Mouse (Mus musculus): ENCODE data around the gene Hexim2. TPM values are rescaled to one million over a fixed set of nuclear protein-coding genes. Genes with fewer than 3 reads are reported as not detected.

The Hexim2 gene
- polyA plus RNA-seq (2012; ENCODE audit: insufficient read depth, insufficient read length, missing spikeins), result 3.1 and 3.6 TPM in 2 replicates

DNA sequence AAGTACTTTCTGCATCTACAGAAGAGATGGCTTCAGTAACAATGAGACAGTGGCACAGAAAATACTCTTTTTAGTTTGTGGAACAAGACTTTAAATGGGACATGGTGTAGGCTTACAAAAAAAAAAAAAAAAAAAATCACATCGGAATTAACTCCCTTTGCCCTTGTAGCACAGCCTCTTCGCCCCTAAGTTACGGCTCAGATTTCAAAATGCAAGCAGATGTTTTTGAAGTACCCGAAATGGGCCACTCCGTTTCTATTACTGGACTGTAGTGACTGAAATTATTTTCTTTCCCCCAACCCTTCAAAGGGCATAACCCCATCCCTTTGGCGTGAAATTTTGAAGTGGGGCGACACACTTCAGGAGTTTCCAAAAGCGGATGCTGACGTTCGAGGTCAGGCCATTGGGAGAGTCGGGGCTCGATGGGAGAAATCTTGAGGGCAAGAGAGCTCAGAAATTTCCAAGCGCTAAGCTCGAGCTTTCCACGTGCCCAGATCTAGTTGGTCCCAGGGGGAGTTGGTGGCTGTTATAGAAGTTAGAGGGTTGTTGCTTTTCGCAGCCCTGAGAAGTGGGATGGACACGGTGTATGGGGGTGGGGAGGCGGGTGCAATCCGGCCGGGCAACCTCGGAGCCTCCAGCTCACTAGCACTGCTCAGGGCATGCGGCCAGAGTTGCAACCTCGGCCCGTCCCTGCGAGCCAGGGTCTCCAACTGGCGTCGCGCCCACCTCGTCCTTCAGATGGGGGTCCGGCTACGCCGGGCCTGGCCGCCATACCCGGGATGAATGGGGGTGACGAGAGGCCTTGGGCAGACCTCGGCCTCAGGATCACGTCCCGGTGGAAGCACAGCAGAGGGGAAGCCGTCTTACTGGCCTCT lies at the start of gene Hexim2:
Gene Hexim2, plus strand, starts transcription at position 729 of the 875 bp plus-strand sequence.
- H3K4me3 ChIP-seq (ENCODE audit: insufficient read depth, low read length), result peak within 1 kb of the TSS; percentile 93
- peaks cover 32% of the 10 kb centered on the region for H3K4me1 ChIP-seq (ENCODE audit: control insufficient read depth, insufficient read depth, low read length)
- H3K27ac ChIP-seq (ENCODE audit: insufficient read depth, low read depth, low read length), result peak within 1 kb of the TSS; percentile 92
- TF ChIP-seq CTCF (IDR thresholded peaks at IDR 0.05; ENCODE audit: low read depth, low read length), result no peak
- peak; percentile 45; the same call in 1 of the 2 replicates for TF ChIP-seq POLR2A (IDR thresholded peaks at IDR 0.05; ENCODE audit: borderline replicate concordance, low read depth, low read length)

GRCm38 (mm10) chr11:103093306-103093705 lies 38.9 kb upstream of the Hexim2 start:
- TF ChIP-seq CTCF (IDR thresholded peaks at IDR 0.05; ENCODE audit: low read depth, low read length), result no peak
- TF ChIP-seq POLR2A (IDR thresholded peaks at IDR 0.05; ENCODE audit: borderline replicate concordance, low read depth, low read length), result no peak
- Histone ChIP-seq H3K27ac (ENCODE audit: insufficient read depth, low read depth, low read length) (no peak overlapping the region), H3K4me1 (ENCODE audit: control insufficient read depth, insufficient read depth, low read length) (peaks cover 16% of the 10 kb centered on the region), H3K4me3 (ENCODE audit: insufficient read depth, low read length) (no peak overlapping the region)

GRCm38 (mm10) chr11:103093862-103094833 lies 38.1 kb upstream of the Hexim2 start:
- no peak for TF ChIP-seq CTCF (IDR thresholded peaks at IDR 0.05; ENCODE audit: low read depth, low read length)
- no peak for TF ChIP-seq POLR2A (IDR thresholded peaks at IDR 0.05; ENCODE audit: borderline replicate concordance, low read depth, low read length)
- Histone ChIP-seq H3K4me1 (ENCODE audit: control insufficient read depth, insufficient read depth, low read length) (peaks cover 16% of the 10 kb centered on the region), H3K27ac (ENCODE audit: insufficient read depth, low read depth, low read length) (peak overlapping the region; percentile 55), H3K4me3 (ENCODE audit: insufficient read depth, low read length) (no peak overlapping the region)

DNA sequence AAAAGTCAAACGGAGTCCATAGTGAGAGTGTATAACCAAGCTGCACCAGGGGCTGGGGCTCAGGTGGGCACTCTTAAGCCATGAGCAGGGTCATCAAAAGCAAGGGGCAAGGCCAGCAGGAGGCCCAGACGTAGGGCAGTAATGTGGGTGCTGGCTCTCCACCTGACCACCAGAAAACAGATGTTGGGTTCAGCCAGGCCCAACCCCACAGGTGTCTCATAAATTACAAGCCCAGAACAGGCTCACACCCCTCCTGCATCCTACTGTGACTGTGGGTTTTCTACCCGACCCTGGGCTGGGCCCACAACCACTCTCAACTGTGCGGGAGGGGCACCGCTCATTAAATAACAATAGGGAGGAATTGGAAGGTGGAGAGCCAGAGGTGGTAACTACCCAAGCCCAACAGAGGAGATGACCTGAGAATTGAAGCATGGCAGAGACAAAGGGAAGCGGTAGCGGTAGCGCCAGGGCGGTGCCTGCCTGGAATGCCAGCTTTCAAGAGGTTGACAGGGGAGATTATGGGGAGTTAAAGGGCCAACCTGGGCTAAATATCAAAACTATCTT lies 37.0 kb upstream of the Hexim2 start:
- Histone ChIP-seq H3K4me3 (ENCODE audit: insufficient read depth, low read length) (no peak overlapping the region), H3K4me1 (ENCODE audit: control insufficient read depth, insufficient read depth, low read length) (peaks cover 16% of the 10 kb centered on the region), H3K27ac (ENCODE audit: insufficient read depth, low read depth, low read length) (0 out of 2 replicates have a peak overlapping the region, but pooled peaks have one; percentile 19)
- TF ChIP-seq POLR2A (IDR thresholded peaks at IDR 0.05; ENCODE audit: borderline replicate concordance, low read depth, low read length), result no peak
- TF ChIP-seq CTCF (IDR thresholded peaks at IDR 0.05; ENCODE audit: low read depth, low read length), result no peak

GRCm38 (mm10) chr11:103095801-103096200 lies 36.4 kb upstream of the Hexim2 start:
- Histone ChIP-seq H3K27ac (ENCODE audit: insufficient read depth, low read depth, low read length) (no peak overlapping the region), H3K4me3 (ENCODE audit: insufficient read depth, low read length) (no peak overlapping the region), H3K4me1 (ENCODE audit: control insufficient read depth, insufficient read depth, low read length) (peaks cover 16% of the 10 kb centered on the region)
- TF ChIP-seq CTCF (IDR thresholded peaks at IDR 0.05; ENCODE audit: low read depth, low read length), result no peak
- no peak for TF ChIP-seq POLR2A (IDR thresholded peaks at IDR 0.05; ENCODE audit: borderline replicate concordance, low read depth, low read length)

DNA sequence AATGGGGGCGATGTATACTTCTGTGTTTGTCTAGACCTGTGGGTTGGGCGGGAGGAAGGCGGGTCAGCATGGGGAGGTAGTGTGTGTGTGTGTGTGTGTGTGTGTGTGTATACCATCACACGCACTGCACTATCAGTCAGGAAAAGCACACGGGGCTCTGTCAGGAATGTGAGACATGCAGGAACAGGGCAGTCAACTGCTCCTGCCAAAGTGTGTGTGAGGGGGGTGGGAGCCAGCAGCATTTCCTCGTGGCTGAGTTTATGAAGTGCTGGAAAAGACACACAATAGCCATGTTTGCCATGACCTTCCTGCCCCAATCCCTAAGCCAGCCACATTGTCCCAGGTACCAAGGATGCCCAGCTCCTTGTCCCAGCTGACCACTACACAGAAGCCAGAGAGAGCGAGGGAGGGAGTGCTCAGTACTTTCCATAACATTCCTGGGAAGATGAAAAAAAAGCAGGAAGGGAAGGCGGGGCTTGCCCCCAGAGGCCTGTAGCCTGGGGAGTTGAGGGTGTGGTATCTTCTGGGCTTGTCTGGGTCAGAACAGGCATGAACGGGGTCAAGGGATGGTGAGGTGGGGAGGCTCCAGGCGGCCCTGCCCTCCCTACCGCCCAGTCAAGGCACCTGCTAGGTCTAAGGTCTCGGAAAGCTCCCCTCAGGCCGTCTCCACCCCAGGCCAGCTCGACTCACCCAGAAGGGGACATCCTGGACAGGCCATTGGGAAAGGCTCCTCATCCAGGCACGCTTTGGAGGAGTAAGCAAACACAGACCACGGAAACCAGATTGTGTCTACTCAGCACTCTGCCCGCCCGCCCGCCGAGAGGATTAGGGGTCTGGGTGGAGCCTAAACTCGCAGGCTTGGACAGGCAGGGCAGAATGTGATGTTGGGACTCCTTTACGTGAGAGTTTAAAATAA lies 35.0 kb upstream of the Hexim2 start:
- Histone ChIP-seq H3K4me3 (ENCODE audit: insufficient read depth, low read length) (no peak overlapping the region), H3K27ac (ENCODE audit: insufficient read depth, low read depth, low read length) (no peak overlapping the region), H3K4me1 (ENCODE audit: control insufficient read depth, insufficient read depth, low read length) (peaks cover 19% of the 10 kb centered on the region)
- TF ChIP-seq POLR2A (IDR thresholded peaks at IDR 0.05; ENCODE audit: borderline replicate concordance, low read depth, low read length) (no peak), CTCF (IDR thresholded peaks at IDR 0.05; ENCODE audit: low read depth, low read length) (no peak)

GRCm38 (mm10) chr11:103098531-103099190 lies 33.6 kb upstream of the Hexim2 start:
- no peak overlapping the region for H3K27ac ChIP-seq (ENCODE audit: insufficient read depth, low read depth, low read length)
- TF ChIP-seq CTCF (IDR thresholded peaks at IDR 0.05; ENCODE audit: low read depth, low read length) (no peak), POLR2A (IDR thresholded peaks at IDR 0.05; ENCODE audit: borderline replicate concordance, low read depth, low read length) (no peak)
- H3K4me1 ChIP-seq (ENCODE audit: control insufficient read depth, insufficient read depth, low read length), result peaks cover 17% of the 10 kb centered on the region
- H3K4me3 ChIP-seq (ENCODE audit: insufficient read depth, low read length), result no peak overlapping the region

DNA sequence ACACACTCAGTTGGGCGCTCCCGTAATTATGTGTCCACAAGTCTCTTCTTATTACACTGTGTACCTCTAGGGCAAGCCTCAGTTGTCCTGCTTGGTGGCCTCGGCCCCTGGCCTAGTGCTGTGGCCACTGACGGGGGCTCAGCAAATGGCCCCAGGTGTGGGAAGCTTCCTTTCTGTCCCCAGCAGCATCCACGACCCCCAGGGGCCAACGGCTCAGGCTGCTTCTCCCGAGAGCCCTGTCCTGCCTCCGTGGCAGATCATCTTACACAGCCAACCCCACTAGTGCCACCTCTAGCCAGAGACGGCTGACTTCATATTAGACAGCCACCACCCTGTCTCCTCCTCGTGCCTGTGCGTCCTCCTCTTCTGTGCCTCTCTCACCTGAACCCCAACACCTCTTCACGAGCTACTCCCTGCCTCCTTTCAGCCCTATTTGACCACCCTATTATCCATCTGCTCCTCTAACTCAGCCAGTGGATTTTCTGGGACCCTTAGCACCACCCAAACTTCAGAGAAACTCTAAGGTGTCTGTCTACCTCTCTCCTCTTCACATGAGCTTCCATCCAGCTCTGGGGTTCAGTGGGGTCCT lies 32.8 kb upstream of the Hexim2 start:
- no peak overlapping the region for H3K27ac ChIP-seq (ENCODE audit: insufficient read depth, low read depth, low read length)

More for the DNA sequence above, 32.8 kb upstream of the Hexim2 start:
- TF ChIP-seq POLR2A (IDR thresholded peaks at IDR 0.05; ENCODE audit: borderline replicate concordance, low read depth, low read length) (no peak), CTCF (IDR thresholded peaks at IDR 0.05; ENCODE audit: low read depth, low read length) (no peak)
- peaks cover 10% of the 10 kb centered on the region for H3K4me1 ChIP-seq (ENCODE audit: control insufficient read depth, insufficient read depth, low read length)
- no peak overlapping the region for H3K4me3 ChIP-seq (ENCODE audit: insufficient read depth, low read length)

Measured in bone marrow macrophage, adult 2 months (primary cell).